Mouse (Mus musculus) cerebellum, adult 9-11 months (tissue): Measurements from ENCODE around the gene Rnf8.

Experiments
- DNase-seq: peaks from one replicate; pipeline ENCODE4 v3.0.0; 2022

Rnf8 gene

GRCm38 (mm10) chr17:29627285-29627684 lies 12.7 kb downstream of the Rnf8 start:
- no peak for DNase-seq

GRCm38 (mm10) chr17:29628946-29629345 lies 14.4 kb downstream of the Rnf8 start:
- DNase-seq: peak; percentile 70

GRCm38 (mm10) chr17:29629620-29630019 lies 15.0 kb downstream of the Rnf8 start:
- DNase-seq: no peak

- no peak for DNase-seq
These were observed 17.7 kb downstream of the Rnf8 start for GRCm38 (mm10) chr17:29632312-29632711.

GRCm38 (mm10) chr17:29635492-29635891 lies 20.9 kb downstream of the Rnf8 start:
- DNase-seq: no peak

GRCm38 (mm10) chr17:29636118-29636517 lies 21.5 kb downstream of the Rnf8 start:
- peak; percentile 59 for DNase-seq

- DNase-seq: peak; percentile 41
These were observed 22.8 kb downstream of the Rnf8 start for GRCm38 (mm10) chr17:29637377-29637776.

GRCm38 (mm10) chr17:29637895-29638294 lies 23.3 kb downstream of the Rnf8 start:
- no peak for DNase-seq

- DNase-seq: no peak
These were observed 26.4 kb downstream of the Rnf8 start for GRCm38 (mm10) chr17:29640971-29641370.

- no peak for DNase-seq
These were observed 27.6 kb downstream of the Rnf8 start for GRCm38 (mm10) chr17:29642219-29642618.

GRCm38 (mm10) chr17:29658249-29658648 lies 43.7 kb downstream of the Rnf8 start:
- no peak for DNase-seq

GRCm38 (mm10) chr17:29660076-29660761 lies 45.6 kb downstream of the Rnf8 start, which contains the start of gene Cmtr1:
Gene Cmtr1, plus strand, starts transcription at chr17:29660595.
- DNase-seq: peak; percentile 96

GRCm38 (mm10) chr17:29660762-29661391 lies 46.3 kb downstream of the Rnf8 start:
- DNase-seq: no peak

- no peak for DNase-seq
These were observed 47.6 kb downstream of the Rnf8 start for GRCm38 (mm10) chr17:29662145-29662544.

GRCm38 (mm10) chr17:29668051-29668986 lies 53.7 kb downstream of the Rnf8 start:
- DNase-seq: peak; percentile 93

GRCm38 (mm10) chr17:29669030-29669429 lies 54.4 kb downstream of the Rnf8 start:
- DNase-seq: no peak

GRCm38 (mm10) chr17:29669936-29670335 lies 55.3 kb downstream of the Rnf8 start:
- no peak for DNase-seq

- DNase-seq: no peak
These were observed 56.4 kb downstream of the Rnf8 start for GRCm38 (mm10) chr17:29671021-29671420.

GRCm38 (mm10) chr17:29673325-29673724 lies 58.7 kb downstream of the Rnf8 start:
- no peak for DNase-seq

- no peak for DNase-seq
These were observed 63.9 kb downstream of the Rnf8 start for GRCm38 (mm10) chr17:29678526-29678925.

GRCm38 (mm10) chr17:29679038-29679767 lies 64.6 kb downstream of the Rnf8 start:
- DNase-seq: no peak

- peak; percentile 99 for DNase-seq
These were observed 65.6 kb downstream of the Rnf8 start for GRCm38 (mm10) chr17:29680174-29680573.

- no peak for DNase-seq
These were observed 66.3 kb downstream of the Rnf8 start for GRCm38 (mm10) chr17:29680921-29681320.
